Mouse (Mus musculus): ENCODE measurements around the gene 4930432K21Rik. TPM values are rescaled to one million over a fixed set of nuclear protein-coding genes. Genes with fewer than 3 reads are reported as not detected.

Gene 4930432K21Rik
- polyA plus RNA-seq, 1 experiment from 2014 or later, result 2.0 TPM

GRCm38 (mm10) chr8:84194224-84194743 lies 46.5 kb downstream of the 4930432K21Rik start:
- Histone ChIP-seq H3K9ac (no peak overlapping the region), H3K27me3 (no peaks in the 10 kb centered on the region), H3K27ac (no peak overlapping the region), H3K4me2 (no peak overlapping the region), H3K4me3 (replicated peaks) (no peak overlapping the region), H3K4me1 (peaks cover 48% of the 10 kb centered on the region), H3K36me3 (no peaks in the 10 kb centered on the region), H3K9me3 (replicated peaks) (no peaks in the 10 kb centered on the region)
- WGBS, result 83% methylated on average over 3 of the region's 3 CpGs
- no peak for ATAC-seq (replicated peaks; ENCODE audit: low FRiP score)

GRCm38 (mm10) chr8:84197141-84197921 lies 49.5 kb downstream of the 4930432K21Rik start:
- Histone ChIP-seq H3K4me2 (peak overlapping the region; percentile 64), H3K4me3 (replicated peaks) (peak overlapping the region; percentile 56), H3K27ac (peak overlapping the region; percentile 97), H3K36me3 (no peaks in the 10 kb centered on the region), H3K27me3 (no peaks in the 10 kb centered on the region), H3K4me1 (peaks cover 62% of the 10 kb centered on the region), H3K9me3 (replicated peaks) (no peaks in the 10 kb centered on the region), H3K9ac (peak overlapping the region; percentile 52)
- peak; percentile 47 for ATAC-seq (replicated peaks; ENCODE audit: low FRiP score)
- WGBS, result 2% methylated on average over 43 of the region's 43 CpGs

GRCm38 (mm10) chr8:84197922-84198774 lies 50.3 kb downstream of the 4930432K21Rik start:
- peak overlapping the region; percentile 56 for H3K4me3 ChIP-seq (replicated peaks)
- WGBS, result 1% methylated on average over 30 of the region's 30 CpGs
- no peaks in the 10 kb centered on the region for H3K36me3 ChIP-seq
- peak; percentile 78 for ATAC-seq (replicated peaks; ENCODE audit: low FRiP score)
- peak overlapping the region; percentile 41 for H3K9ac ChIP-seq
- peak overlapping the region; percentile 64 for H3K4me2 ChIP-seq
- no peaks in the 10 kb centered on the region for H3K9me3 ChIP-seq (replicated peaks)
- H3K27me3 ChIP-seq, result no peaks in the 10 kb centered on the region
- H3K4me1 ChIP-seq, result peaks cover 62% of the 10 kb centered on the region
- H3K27ac ChIP-seq, result peak overlapping the region; percentile 97

- H3K4me1 ChIP-seq, result peaks cover 68% of the 10 kb centered on the region
- no peaks in the 10 kb centered on the region for H3K36me3 ChIP-seq
- H3K27me3 ChIP-seq, result no peaks in the 10 kb centered on the region
- H3K4me3 ChIP-seq (replicated peaks), result no peak overlapping the region
- no peak for ATAC-seq (replicated peaks; ENCODE audit: low FRiP score)
- no peaks in the 10 kb centered on the region for H3K9me3 ChIP-seq (replicated peaks)
- H3K9ac ChIP-seq, result no peak overlapping the region
- H3K4me2 ChIP-seq, result peak overlapping the region; percentile 64
- H3K27ac ChIP-seq, result peak overlapping the region; percentile 97
- WGBS, result 28% methylated on average over 4 of the region's 4 CpGs
These were observed 51.0 kb downstream of the 4930432K21Rik start for GRCm38 (mm10) chr8:84198871-84199270.

GRCm38 (mm10) chr8:84199348-84200125 lies 51.7 kb downstream of the 4930432K21Rik start:
- Histone ChIP-seq H3K27me3 (no peaks in the 10 kb centered on the region), H3K27ac (peak overlapping the region; percentile 97), H3K4me2 (peak overlapping the region; percentile 84), H3K4me1 (peaks cover 74% of the 10 kb centered on the region), H3K9ac (peak overlapping the region; percentile 72; the same call in 1 of the 2 replicates), H3K4me3 (replicated peaks) (peak overlapping the region; percentile 67; the same call in 1 of the 2 replicates), H3K36me3 (no peaks in the 10 kb centered on the region), H3K9me3 (replicated peaks) (no peaks in the 10 kb centered on the region)
- no peak for ATAC-seq (replicated peaks; ENCODE audit: low FRiP score)
- 41% methylated on average over 11 of the region's 11 CpGs for WGBS

GRCm38 (mm10) chr8:84200126-84200555 lies 52.3 kb downstream of the 4930432K21Rik start:
- 20% methylated on average over 8 of the region's 8 CpGs for WGBS
- Histone ChIP-seq H3K27ac (peak overlapping the region; percentile 97), H3K36me3 (peaks cover 5% of the 10 kb centered on the region; the same call in 1 of the 2 replicates), H3K4me1 (peaks cover 80% of the 10 kb centered on the region), H3K4me2 (peak overlapping the region; percentile 84), H3K9me3 (replicated peaks) (no peaks in the 10 kb centered on the region), H3K9ac (peak overlapping the region; percentile 72), H3K27me3 (no peaks in the 10 kb centered on the region), H3K4me3 (replicated peaks) (peak overlapping the region; percentile 67)
- no peak; the same call in 1 of the 2 replicates for ATAC-seq (replicated peaks; ENCODE audit: low FRiP score)

- H3K27ac ChIP-seq, result peak overlapping the region; percentile 97
- peak overlapping the region; percentile 67 for H3K4me3 ChIP-seq (replicated peaks)
- H3K27me3 ChIP-seq, result no peaks in the 10 kb centered on the region
- 3% methylated on average over 50 of the region's 70 CpGs for WGBS
- no peaks in the 10 kb centered on the region for H3K9me3 ChIP-seq (replicated peaks)
- H3K9ac ChIP-seq, result peak overlapping the region; percentile 72
- H3K36me3 ChIP-seq, result peaks cover 11% of the 10 kb centered on the region
- H3K4me1 ChIP-seq, result peaks cover 81% of the 10 kb centered on the region
- peak overlapping the region; percentile 84 for H3K4me2 ChIP-seq
- ATAC-seq (replicated peaks; ENCODE audit: low FRiP score), result peak; percentile 33
These were observed 53.1 kb downstream of the 4930432K21Rik start for GRCm38 (mm10) chr8:84200652-84201544.

- no peak for ATAC-seq (replicated peaks; ENCODE audit: low FRiP score)
- H3K27ac ChIP-seq, result peak overlapping the region; percentile 97
- peak overlapping the region; percentile 84 for H3K4me2 ChIP-seq
- peak overlapping the region; percentile 72 for H3K9ac ChIP-seq
- H3K4me3 ChIP-seq (replicated peaks), result peak overlapping the region; percentile 67
- WGBS, result 44% methylated on average over 15 of the region's 15 CpGs
- peaks cover 81% of the 10 kb centered on the region for H3K4me1 ChIP-seq
- no peaks in the 10 kb centered on the region for H3K27me3 ChIP-seq
- peaks cover 16% of the 10 kb centered on the region for H3K36me3 ChIP-seq
- no peaks in the 10 kb centered on the region for H3K9me3 ChIP-seq (replicated peaks)
These were observed 53.9 kb downstream of the 4930432K21Rik start for GRCm38 (mm10) chr8:84201545-84202245.

- no peaks in the 10 kb centered on the region for H3K9me3 ChIP-seq (replicated peaks)
- H3K4me2 ChIP-seq, result peak overlapping the region; percentile 84
- H3K27ac ChIP-seq, result peak overlapping the region; percentile 97
- peaks cover 17% of the 10 kb centered on the region for H3K36me3 ChIP-seq
- H3K9ac ChIP-seq, result peak overlapping the region; percentile 72; the same call in 1 of the 2 replicates
- peaks cover 81% of the 10 kb centered on the region for H3K4me1 ChIP-seq
- ATAC-seq (replicated peaks; ENCODE audit: low FRiP score), result no peak
- no peaks in the 10 kb centered on the region for H3K27me3 ChIP-seq
- 70% methylated on average over 9 of the region's 9 CpGs for WGBS
- H3K4me3 ChIP-seq (replicated peaks), result peak overlapping the region; percentile 67
These were observed 54.6 kb downstream of the 4930432K21Rik start for GRCm38 (mm10) chr8:84202466-84202865.

Data from kidney, embryonic 15.5 days (tissue).